Mouse (Mus musculus) adrenal gland, postnatal 14 days (tissue): ENCODE results near the gene Dnali1. TPM values are rescaled to one million over a fixed set of nuclear protein-coding genes. Genes with fewer than 3 reads are reported as not detected.

Source experiments
- DNase-seq: peaks from one replicate; pipeline ENCODE4 v3.0.0; 2021; ENCODE audit warnings: mixed read lengths
- long read RNA-seq, 2 experiments: library from polyadenylated mRNA; stranded (forward); transcript quantifications; one replicate each; pipeline ENCODE4 v2.0.0; 2021
- total RNA-seq: library from RNA; stranded (reverse); gene quantifications from 2 replicates; pipeline ENCODE4 v1.2.3, GENCODE M21; 2021

The Dnali1 gene
- not detected in 2 replicates for total RNA-seq
- long read RNA-seq, experiment 1: 0 reads
- long read RNA-seq, experiment 2: 0 reads

DNA sequence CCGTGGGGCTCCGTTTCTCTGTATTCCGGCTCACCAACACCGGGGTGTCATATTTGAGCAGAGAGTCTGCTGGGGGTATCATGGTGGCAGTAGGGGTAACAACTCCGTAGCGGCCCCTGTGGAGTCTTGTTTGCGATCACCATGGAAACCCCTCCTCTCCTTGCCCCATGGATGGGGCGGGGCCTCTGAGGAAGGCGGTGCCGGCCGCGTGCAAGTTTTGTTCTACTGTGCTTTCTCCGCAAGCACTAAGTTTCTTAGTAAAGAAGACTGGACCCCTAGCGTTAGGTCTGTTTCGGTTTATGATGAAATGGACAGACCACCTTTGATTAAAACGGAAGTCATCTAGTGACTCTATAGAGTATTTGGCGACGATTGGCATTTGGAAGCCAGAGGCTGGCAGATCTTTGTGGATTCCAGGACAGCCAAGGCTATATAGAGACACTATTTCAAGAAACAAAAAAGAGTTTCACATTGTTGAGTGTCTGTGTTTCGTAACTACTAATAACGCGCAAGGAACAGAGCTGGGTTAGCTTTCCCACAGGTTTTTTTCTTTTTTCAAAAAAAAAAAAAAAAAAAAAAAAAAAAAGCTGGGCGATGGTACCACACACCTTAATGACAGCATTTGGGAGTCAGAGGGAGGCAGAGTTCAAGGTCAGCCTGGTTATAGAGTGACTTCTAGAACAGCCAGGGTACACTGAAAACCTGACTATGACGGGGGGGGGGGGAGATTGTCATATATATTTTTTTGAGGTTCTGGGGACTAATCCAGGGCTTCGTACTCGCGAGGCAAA lies at the start of gene Dnali1:
Gene Dnali1, minus strand, starts transcription at position 187 of the 791 bp plus-strand sequence.
- peak; percentile 79 for DNase-seq

GRCm38 (mm10) chr4:125115081-125115480 lies 49.6 kb upstream of the Dnali1 start:
- DNase-seq: no peak

DNA sequence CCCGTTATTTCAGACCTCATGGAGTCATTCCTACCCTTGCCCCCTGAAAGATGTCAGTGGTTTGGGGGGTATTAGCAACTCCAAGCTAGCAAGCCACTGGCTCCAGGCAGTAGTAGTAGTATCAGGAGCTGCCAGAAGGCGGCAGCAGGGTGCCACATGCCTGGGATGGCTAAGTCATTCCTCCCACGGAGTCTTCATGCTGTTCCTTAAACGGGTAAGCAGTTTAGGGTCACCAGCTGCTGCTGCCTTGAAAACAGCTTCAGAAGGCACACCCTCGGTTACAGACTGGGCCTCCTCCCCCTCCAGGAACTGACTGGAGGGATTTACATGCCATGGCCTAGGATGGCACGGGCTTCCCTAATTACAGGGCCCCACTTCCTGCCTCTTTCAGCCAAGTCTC lies 49.1 kb upstream of the Dnali1 start:
- peak; percentile 89 for DNase-seq

DNA sequence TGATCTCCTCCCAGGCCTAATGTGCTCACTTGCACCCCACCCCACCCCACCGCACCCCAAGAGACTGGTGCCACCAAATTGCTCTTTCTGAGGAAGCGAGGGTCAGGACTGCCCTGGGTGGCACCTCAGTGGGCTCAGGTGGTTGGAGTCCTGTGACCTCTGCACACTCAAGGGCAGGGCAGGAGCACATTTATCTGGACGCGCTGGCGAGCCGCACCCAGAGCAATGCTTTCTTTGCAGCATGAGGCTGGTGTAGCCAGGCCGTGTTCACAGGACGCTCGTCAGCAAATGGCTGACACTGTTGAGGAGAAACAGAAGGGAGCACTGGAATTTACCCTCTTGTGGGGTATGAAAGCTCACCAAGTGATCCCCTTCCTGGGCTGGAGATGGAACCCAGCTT lies 39.9 kb upstream of the Dnali1 start:
- DNase-seq: no peak

DNA sequence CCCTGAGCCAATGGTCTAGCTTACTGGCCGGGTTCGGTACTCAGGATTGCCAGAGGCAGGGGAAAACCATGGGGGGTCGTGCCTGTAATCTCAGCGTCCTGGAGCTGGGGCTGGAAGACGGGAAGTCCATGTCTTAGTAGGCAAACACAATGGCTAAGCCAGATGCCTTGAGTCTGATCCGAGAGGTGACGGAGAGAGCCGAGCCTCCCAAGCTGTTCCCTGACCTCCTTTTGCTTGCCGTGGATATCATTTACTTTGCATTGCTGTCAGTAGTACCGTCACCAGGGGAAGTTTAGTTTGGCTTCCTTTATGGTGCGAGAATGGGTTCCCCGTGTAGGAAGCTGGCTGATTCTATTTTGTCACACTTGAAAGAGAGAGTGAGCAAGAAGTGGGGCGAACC lies 35.8 kb upstream of the Dnali1 start:
- no peak for DNase-seq

GRCm38 (mm10) chr4:125099458-125099857 lies 34.0 kb upstream of the Dnali1 start:
- peak; percentile 91 for DNase-seq

GRCm38 (mm10) chr4:125097412-125097811 lies 31.9 kb upstream of the Dnali1 start:
- DNase-seq: no peak

GRCm38 (mm10) chr4:125096066-125096465 lies 30.6 kb upstream of the Dnali1 start:
- peak; percentile 64 for DNase-seq

DNA sequence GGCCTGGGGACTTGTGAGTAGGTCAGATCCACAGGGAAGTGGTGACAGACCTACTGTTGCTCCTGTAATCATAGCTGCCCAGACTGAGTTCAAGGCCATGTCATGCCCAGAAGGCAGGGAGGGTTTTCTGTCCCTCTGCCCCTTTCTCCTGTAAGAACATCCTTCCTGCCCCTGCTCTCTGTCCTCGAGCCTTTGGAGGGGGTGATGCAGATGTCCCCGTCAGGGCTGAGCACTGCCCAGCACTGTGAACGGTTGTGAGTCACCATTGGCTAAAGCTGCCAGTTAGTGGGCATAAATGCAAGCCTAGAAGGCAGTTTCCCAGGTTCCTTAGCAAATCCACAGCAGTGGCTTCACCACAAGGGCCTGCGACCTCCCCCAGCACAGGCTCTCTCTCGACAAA lies 27.5 kb upstream of the Dnali1 start:
- peak; percentile 51 for DNase-seq

DNA sequence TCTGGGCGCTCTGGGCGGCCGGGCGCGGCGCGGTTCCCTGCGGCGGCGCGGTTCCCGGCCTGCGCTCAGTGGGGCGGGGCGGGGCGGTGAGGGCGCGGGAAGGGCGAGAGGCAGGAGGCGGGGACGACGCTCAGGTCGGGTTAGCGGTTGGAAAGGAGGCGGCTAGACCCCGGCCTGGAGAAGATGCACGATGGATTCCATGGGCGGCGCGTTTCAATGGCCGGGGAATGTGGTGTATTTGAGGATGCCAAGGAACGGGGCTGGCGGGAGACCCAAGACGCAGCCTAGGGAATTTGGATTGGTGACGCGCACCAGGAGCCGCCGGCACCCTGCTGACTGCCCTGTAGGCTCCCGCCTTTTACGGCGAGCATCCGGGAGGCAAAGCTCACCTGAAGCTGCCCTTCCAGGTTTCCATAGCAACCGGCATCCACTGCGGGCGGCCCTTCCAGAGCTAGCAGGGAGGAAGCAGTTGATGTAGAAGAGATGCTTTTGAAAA lies 19.9 kb upstream of the Dnali1 start:
- DNase-seq: peak; percentile 87

DNA sequence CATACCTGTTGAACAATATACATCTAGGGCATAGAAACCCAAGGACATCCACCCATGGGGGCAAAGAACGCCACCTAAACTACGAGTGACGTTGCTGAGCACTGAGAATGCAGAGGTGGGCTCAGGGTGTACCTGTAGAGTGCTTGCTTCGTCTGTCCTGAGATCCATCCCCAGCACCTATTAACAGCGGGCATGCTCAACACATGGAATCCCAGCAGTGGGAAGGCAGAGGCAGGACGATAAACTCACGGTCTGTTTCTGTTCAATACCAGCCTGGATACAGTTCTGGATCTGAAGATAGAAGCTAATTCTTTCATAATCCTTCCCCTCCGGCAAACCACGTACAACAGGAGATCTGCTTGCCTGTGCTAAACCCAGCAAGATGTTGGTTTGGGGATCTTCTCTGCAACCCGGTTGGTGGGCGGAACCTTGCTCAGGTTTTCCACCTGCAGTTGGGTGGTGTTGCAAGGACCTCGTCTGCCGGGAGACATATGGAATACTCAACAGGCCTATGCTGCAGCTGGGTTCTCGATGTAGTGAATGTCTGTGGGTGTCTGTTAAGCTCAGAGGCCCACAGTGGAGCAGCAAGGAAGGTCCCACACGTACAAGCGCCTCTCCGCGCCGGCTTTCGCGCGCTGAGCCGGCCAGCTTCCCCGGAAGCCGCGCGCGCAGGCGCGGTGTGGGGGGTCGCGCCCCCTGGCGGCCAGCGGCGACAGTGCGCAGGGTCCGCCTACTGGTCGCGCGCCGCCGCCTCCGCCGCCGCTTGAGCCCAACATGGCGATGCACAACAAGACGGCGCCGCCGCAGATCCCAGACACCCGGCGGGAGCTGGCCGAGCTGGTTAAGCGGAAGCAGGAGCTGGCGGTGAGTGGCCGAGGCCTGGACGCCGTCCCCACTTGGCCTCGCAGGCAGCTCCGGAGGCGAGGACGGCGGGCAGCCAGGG lies 19.2 kb upstream of the Dnali1 start, which contains the start of gene Meaf6:
Gene Meaf6, plus strand, starts transcription at position 732 of the 943 bp plus-strand sequence.
- peak; percentile 95 for DNase-seq

DNA sequence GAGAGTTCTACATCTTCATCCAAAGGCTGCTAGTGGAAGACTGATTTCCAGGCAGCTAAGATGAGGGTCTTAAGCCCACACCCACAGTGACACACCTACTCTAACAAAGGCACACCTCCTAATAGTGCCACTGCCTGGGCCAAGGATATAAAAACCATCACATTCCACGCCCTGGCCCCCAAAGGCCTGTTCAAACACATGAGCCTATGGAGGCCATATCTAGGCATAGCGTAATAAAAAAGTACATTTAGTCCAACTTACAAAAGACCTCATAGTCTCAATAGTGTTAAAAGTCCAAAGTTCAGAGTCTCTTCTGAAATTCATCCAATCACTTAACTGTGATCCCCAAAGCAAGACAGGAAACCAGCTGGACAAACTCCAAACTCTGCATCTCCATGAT lies 13.2 kb upstream of the Dnali1 start:
- DNase-seq: no peak

DNA sequence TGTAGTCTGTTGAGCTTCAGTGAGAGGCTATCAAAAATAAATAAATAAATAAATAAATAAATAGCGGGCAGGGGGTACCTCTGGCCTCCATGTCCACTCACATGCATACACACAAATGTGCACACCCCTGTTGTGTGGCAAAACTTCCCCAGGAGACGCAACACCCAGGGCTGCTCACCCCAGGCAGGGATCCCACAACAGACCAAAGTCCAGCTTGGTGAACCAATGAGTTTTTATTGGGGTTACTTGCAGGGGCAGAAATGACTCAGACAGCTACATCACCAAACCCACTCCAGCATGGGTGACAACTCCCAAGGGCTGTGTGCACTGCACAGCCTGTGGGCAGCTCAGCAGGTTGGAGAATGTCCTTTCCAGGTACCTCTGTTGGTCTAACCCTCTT lies 12.2 kb upstream of the Dnali1 start:
- DNase-seq: no peak

GRCm38 (mm10) chr4:125066490-125067370 lies 1.2 kb upstream of the Dnali1 start, which contains the start of gene Snip1:
Gene Snip1, plus strand, starts transcription at chr4:125066672.
- DNase-seq: peak; percentile 96

DNA sequence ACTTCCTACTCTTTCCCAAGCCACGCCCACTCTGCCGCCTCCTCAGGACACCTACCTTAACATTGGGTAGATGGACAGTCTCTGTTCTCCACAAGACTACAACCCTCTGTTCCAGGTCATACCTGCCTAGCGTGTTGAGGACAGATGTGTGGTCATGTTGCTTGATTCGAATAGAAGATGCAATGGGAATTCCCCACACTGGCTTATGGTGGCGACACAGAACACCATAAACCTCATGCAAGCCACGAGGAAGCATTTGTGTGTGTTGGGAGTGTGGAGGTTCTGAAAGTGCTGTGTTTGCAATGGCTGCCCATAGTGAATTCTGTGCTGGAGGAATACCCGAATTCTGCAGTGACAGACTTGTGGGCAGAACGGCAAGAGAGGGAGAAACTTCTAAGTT lies 1.7 kb downstream of the Dnali1 start:
- DNase-seq: no peak

GRCm38 (mm10) chr4:125059025-125059424 lies 6.5 kb downstream of the Dnali1 start:
- peak; percentile 85 for DNase-seq

GRCm38 (mm10) chr4:125058033-125058432 lies 7.5 kb downstream of the Dnali1 start:
- DNase-seq: no peak

- no peak for DNase-seq
These were observed 8.2 kb downstream of the Dnali1 start for GRCm38 (mm10) chr4:125057273-125057672.

GRCm38 (mm10) chr4:125056476-125056875 lies 9.0 kb downstream of the Dnali1 start:
- DNase-seq: no peak

DNA sequence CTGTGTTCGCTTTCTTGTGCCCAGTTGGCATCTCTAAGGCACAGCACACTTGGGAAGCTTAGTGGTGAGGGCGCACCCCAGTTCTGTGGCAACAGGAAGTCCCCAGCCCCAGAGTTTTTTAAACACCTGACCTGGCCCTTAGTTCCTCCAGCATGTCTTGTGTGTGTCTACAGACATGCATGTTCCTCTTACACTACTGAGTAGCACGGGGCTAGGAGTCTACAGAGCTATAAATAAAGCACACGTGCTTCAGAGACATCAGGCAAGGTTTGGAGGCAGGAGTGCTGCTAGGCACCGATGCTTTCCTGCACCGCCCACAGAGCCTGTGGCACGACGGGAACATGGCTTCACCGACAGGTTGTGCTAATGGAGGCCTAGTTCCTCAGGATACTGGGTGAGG lies 10.1 kb downstream of the Dnali1 start:
- DNase-seq: no peak

DNA sequence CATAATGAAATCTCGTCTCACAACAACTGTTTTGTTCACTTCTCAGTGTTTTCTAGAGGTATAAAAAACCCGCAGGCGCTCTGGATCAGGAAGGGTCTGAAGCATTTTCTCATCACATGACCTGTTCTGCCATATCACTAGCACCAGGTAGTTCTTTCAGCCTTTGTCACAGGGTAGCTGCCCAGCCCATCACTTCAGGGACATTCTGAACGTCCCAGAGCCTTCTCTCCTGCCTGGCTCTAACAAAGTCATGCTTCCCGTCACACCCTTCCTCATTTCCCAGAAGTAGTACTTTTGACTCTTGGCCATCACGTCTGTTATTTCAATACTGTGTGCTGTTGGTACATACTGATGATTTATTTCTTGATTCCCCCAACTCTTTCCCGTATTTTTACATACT lies 21.0 kb downstream of the Dnali1 start:
- no peak for DNase-seq

DNA sequence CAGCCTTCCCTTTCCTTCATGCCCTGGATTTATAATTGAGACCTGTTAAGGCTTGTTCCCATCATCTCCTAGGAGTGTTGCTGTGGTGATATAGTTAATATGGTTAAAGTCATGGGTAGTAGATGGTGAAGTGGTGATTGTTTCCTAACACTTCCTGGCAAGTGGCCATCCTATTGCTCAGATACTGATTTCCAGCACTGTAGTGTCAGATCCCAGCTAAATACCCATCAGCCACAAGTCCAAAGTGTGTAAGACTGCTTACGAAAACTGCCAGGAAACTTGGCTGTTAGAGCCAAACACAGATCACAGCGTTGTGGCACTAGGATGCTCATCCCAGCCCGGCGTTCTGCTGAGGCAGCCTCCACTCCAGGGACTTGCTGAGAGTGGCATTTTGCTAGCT lies 31.2 kb downstream of the Dnali1 start:
- DNase-seq: peak; percentile 41
